Mouse (Mus musculus) colon, adult 2 months (tissue): ENCODE measurements around the gene Tefm. TPM values are rescaled to one million over a fixed set of nuclear protein-coding genes. Genes with fewer than 3 reads are reported as not detected.

Experiments
- polyA plus RNA-seq: library from polyadenylated mRNA; depleted of rRNA; stranded (reverse); fragments of >200 nt; gene quantifications from 2 replicates; pipeline ENCODE4 v1.2.3, GENCODE M21; 2012; rRNA removed

The Tefm gene
- polyA plus RNA-seq = 2.5 and 3.3 TPM in 2 replicates

DNA sequence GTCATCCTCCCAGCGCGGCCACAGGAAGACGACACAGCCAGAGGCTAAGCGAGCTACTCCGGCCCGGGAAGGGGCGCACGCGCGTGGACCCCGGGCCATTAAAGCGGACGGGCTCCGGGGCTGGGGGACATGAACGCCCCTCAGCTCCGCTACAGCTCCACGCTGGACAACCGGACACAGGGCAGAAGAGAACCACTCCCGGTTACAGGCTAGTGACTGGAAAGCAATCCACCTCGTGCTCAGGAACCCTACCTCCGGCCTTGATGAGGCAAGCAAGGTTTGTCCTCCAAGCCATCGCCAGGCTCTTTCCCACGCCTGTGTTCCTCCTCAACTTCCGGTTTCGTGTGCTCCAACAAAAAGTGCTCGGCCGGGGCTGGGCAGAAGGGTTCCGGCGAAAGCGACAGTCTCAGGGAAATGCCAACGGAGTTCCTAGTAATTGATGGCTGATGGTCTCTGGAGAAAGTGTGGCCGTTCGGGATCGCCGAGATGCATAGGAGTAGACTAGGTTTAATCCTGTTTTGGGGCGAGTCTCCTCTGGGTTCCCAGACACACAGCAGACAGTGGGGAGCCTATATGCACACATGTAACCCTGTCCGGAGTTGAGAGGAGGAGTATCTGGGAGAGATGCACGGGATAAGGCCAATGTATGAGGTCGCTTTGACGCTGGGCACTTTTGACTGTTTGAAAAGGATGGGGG, at the start of gene Tefm:
TSS of gene Tefm (minus strand) at position 351 of the 697 bp plus-strand sequence.

DNA sequence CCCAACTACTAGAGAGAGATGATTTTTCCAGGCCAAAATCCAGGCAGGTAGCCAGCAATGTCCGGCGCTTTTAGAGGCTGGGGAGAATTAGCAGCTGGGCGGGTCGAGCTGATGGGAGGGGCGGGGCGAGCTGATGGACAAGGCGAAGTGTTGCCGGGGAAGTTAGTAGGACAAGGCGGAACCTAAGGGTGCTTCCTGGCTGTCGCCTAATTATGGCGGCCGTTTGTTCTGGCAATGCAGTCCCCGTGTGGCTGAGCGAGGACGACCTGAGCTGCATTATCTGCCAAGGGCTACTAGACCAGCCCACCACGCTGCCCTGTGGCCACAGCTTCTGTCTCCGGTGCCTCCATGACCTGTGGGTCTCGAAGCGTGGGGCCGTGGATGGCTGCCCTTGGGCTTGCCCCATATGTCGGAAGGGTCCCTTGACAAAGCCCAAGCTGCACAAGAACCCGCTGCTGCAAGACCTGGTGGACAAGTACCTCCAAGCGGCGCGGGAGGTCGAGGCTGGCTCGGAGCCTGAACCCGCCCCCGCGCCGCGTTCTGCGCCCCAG, 41.8 kb upstream of the Tefm start, which contains the start of gene Rnf135:
TSS of gene Rnf135 (plus strand) at position 147 of the 551 bp plus-strand sequence.

DNA sequence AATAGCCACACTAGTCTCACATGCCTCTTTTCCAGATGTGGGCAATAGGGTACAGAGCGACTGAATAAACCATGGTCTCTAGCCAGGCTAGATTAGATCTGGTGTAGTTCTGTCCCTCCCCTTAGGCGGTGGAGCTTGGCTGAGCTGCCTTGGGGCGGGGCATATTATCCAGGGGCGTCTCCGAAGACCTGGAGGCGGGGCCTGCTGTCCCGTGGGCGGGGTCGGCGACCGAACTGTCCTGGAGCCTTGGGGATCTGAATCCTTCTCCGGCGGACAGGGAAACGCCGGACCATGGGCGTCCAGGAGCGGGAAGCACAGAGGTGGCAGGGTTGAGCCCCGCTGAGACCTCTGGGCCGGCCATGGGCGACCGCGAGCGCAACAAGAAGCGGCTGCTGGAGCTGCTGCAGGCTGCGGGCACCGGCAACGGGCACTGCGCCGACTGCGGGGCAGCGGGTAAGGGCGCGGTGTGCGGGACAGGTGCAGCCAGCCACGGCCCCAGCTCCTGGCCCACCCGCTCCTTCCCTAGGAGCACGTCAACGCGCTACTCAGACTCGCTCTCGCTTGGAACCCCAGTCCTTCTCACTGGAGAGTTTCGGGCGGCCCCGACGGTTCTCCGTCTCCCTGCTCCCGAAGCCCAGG, 12.0 kb upstream of the Tefm start, which contains the start of gene Adap2:
TSS of gene Adap2 (plus strand) at position 249 of the 639 bp plus-strand sequence.

DNA sequence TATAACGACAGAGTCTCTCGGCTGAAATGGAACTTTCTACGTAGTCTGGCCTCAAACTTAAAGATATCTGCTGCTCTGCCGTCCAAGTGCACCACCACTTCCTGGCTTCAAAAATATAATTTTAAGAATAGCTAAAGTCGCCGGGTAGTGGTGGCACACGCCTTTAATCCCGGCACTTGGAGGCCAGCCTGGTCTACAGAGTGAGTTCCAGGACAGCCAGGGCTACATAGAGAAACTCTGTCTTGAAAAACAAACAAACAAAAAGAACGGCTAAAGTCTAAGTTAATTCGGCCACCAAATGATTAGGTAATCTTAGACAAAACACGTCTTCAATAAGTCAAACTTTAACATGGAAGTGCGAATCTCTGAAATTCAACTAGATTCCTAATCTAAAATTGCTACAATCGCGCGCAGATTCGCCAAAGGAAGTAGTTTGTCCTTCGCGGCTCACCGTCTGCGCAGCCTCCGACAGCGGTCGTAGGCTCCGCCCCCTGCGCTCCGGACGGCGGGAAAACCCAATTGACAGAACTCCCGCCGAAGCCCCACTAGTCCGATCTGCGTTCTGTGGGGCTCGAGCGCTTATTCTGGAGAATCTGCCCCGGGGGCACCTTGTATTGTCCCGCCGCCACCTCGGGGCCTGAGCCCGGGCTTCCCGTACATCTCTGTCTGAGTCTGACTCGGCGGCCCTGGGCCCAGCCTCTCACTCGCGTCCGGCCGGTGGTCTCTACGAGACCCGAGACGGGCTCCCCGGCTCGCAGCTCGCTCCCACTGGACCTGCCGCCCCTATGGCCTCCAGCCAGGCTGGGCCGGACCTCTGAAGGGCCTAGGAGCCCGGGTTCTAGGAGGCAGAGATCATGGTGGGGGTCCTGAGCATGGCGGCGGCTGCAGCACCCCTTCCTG, 52.8 kb downstream of the Tefm start, which contains the start of gene Atad5:
TSS of gene Atad5 (plus strand) at position 484 of the 900 bp plus-strand sequence.

Other genes starting within 250 kb of the Tefm start
- gene Utp6, start 179.8 kb downstream of the Tefm start, polyA plus RNA-seq = 2.4 and 2.7 TPM in 2 replicates
- gene Suz12, start 149.1 kb downstream of the Tefm start, polyA plus RNA-seq = 2.2 and 2.7 TPM in 2 replicates
- gene Crlf3, start 61.2 kb downstream of the Tefm start, polyA plus RNA-seq = 5.2 and 5.8 TPM in 2 replicates
- 0.35 and 0.36 TPM in 2 replicates for gene Atad5, start 52.8 kb downstream of the Tefm start, polyA plus RNA-seq
- gene Adap2, start 11.9 kb upstream of the Tefm start, polyA plus RNA-seq = 6.4 and 8.2 TPM in 2 replicates
- 6.6 and 7.1 TPM in 2 replicates for gene Rnf135, start 41.7 kb upstream of the Tefm start, polyA plus RNA-seq
- 4.0 and 5.0 TPM in 2 replicates for gene Rhot1, start 66.8 kb upstream of the Tefm start, polyA plus RNA-seq
- gene Rhbdl3, start 158.7 kb upstream of the Tefm start, polyA plus RNA-seq = 5.1 and 5.9 TPM in 2 replicates
- 2.2 and 3.4 TPM in 2 replicates for gene 5730455P16Rik, start 235.9 kb upstream of the Tefm start, polyA plus RNA-seq
- gene Zfp207, start 241.1 kb upstream of the Tefm start, polyA plus RNA-seq = 58.5 and 58.9 TPM in 2 replicates